Mouse (Mus musculus): ENCODE measurements around the gene Arhgef10l.

The Arhgef10l gene

DNA sequence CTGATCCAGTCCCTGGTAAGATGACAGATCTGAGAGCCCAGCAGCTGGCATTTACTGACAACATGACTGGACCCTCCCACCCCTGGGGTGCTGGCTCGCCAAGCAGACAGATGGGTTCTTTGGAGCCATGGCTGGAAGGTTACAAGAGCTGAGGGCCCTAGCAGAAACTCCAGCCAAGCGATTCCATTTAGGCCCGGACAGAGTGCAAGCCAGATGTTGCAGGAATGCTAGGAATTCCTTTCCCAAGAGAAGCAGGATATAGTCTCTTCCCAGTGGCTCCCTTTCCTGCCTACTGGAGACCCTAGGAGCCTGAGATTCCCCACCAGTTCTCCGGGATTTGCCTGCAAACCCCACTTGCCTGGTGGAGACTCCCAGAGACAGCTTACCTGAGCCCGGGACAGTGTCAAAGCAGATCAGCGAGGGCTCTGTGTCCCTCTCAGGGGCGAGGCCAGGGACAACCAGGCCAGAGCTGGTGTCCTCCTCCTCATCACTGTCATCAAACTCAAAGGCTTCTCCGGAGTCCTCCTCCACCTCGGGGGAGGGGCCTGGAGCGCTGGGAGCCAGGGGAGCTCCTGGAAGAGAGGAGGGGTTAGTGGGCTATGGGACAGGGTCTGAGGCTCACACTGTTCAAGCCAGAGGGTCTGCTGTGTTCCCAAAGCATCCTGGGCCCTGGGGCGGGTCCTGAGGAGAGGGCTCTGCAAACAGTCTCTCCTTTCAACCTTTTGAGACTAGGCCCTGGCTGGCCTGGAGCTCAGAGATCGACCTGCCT is 54.8 kb downstream of the Arhgef10l start:
- in situ Hi-C loops (cut with MboI, MseI), result no loop called here

- in situ Hi-C loops (cut with MboI, MseI), result no loop called here
Observed at GRCm38 (mm10) chr4:140608228-140608720, 57.5 kb downstream of the Arhgef10l start.

GRCm38 (mm10) chr4:140606779-140607178 is 59.0 kb downstream of the Arhgef10l start:
- in situ Hi-C loops (cut with MboI, MseI), result no loop called here

DNA sequence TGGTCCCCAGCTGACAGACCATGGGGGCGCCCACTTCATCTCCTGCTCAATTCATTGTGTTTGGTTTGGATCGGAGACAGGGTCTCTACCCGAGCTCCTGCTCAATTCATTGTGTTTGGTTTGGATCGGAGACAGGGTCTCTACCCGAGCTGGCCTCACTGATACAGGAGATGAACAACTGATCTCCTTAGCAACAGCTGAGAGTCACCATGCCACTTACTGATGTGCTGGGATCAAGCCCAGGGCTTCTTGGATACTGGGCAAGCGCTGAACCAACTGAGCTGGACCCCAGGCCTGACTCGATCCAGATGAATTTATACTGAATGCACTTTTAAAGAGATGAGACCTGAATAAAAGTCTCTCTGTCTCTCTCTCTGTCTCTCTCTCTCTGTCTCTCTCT is 59.6 kb downstream of the Arhgef10l start:
- in situ Hi-C loops (cut with MboI, MseI), result no loop called here

GRCm38 (mm10) chr4:140605790-140606189 is 60.0 kb downstream of the Arhgef10l start:
- in situ Hi-C loops (cut with MboI, MseI), result no loop called here

- in situ Hi-C loops (cut with MboI, MseI), result no loop called here
Observed at GRCm38 (mm10) chr4:140605247-140605646, 60.6 kb downstream of the Arhgef10l start.

DNA sequence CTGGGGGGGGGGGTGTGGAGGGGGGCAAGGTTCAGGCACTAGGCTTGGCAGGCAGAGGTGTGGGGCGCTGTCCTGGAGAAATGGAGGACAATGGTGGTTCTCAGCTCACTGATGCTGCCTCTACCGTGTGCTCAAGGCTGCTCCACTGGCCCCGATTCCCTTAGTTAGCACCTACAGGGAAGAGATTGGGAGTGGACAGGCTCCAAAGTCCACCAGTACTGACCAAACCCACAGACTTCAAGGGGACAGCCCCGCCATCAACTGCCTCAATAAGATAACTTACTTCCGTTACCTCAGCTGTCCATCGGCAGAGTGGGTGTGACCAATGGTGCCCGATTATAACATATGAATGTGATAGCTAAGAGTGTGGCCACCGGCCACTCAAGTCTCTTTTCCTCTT is 61.3 kb downstream of the Arhgef10l start:
- in situ Hi-C loops (cut with MboI, MseI), result no loop called here

DNA sequence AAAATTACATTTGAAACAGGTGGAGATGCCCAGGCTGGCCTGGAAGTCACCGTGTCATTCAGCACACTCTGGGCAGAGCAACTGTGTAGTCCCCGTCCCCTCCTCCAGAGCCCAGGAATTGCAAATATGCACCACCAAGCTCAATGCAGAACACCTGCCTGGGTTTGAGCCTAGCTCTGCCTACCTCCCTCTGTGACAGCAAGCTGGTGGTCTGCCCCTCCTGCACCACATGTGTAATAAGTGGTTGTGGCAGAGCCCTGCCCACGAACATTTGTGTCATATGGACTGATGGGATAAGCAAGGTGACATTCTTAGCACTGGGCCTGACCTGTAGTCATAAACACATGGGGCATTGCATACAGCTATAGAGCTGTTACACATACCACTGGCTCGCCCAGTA is 63.8 kb downstream of the Arhgef10l start:
- in situ Hi-C loops (cut with MboI, MseI), result no loop called here

GRCm38 (mm10) chr4:140601153-140601552 is 64.7 kb downstream of the Arhgef10l start:
- in situ Hi-C loops (cut with MboI, MseI), result no loop called here

GRCm38 (mm10) chr4:140598846-140599245 is 67.0 kb downstream of the Arhgef10l start:
- in situ Hi-C loops (cut with MboI, MseI), result no loop called here

- in situ Hi-C loops (cut with MboI, MseI), result no loop called here
Observed at GRCm38 (mm10) chr4:140597928-140598327, 67.9 kb downstream of the Arhgef10l start.

DNA sequence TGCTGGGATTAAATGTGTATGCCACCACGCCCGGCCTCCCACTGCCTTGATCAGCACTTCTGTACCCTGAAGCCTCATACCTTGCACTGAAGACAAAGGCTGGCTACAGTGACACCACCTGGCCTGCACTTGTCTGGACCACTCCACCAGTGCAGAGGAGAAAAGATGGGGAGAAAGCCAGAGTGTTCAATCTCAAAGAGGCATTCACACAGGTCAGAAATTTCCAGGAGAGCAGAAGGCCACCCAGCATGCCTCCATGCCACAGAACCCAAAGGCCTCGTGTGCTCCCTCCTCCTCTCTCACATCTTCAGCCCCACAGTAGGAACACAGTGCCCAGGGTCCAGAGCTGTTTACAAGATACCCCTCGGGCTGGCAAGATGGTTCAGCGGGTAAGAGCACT is 68.4 kb downstream of the Arhgef10l start:
- in situ Hi-C loops (cut with MboI, MseI), result no loop called here

GRCm38 (mm10) chr4:140593771-140594505 is 71.9 kb downstream of the Arhgef10l start:
- in situ Hi-C loops (cut with MboI, MseI), result loop anchor here (5.0 kb wide), 1 partner anchor 83 kb away; no protein-coding TSS in a partner anchor

GRCm38 (mm10) chr4:140592990-140593770 is 72.6 kb downstream of the Arhgef10l start:
- in situ Hi-C loops (cut with MboI, MseI), result loop anchor here (5.0 kb wide), 1 partner anchor 84 kb away; no protein-coding TSS in a partner anchor

DNA sequence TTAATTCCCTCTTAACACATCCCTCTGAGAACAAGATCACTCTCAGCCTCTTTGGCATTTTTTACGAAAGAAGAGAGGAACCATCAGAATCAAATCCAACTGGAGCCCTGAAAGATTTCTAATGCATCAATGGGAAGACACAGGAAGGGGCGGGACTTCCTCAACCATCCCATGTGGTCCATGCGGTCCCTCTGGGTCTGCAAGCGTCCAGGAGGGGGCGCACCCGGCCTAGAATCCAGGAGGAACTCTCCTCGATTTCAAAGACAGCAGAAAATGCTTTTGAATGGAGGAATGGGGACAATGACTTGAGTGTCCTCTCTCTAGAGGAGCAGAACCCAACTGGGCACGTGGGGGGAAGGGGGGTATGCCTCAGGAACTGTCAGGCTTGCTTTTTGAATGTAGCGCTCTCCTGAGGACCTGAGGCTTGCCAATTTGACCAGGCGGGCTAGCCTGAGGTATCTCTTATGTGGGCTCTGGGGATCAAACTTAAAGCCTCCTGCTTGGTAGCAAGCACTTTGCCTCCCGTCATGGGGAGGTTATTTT is 73.5 kb downstream of the Arhgef10l start:
- in situ Hi-C loops (cut with MboI, MseI), result loop anchor here (5.0 kb wide), 1 partner anchor 85 kb away; no protein-coding TSS in a partner anchor

DNA sequence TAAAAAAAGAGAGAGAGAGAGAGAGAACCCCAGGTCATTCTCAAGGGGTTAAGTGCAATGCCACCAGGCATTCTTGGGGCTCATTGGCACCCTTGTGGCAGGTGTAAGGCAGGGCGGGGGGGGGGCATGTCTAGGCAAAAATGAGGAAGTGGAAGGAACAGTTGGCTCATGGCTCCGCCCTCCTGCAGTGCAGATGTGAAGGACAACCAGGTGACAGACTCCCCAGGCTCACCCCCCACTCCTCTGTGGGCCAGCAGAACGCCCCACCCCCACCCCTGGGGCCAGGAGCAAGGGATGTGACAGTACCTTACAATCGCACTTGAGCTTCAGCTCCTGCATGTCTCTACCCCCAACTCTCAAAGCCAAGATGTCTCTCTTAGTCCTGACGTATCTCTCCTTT is 79.3 kb downstream of the Arhgef10l start:
- in situ Hi-C loops (cut with MboI, MseI), result no loop called here

DNA sequence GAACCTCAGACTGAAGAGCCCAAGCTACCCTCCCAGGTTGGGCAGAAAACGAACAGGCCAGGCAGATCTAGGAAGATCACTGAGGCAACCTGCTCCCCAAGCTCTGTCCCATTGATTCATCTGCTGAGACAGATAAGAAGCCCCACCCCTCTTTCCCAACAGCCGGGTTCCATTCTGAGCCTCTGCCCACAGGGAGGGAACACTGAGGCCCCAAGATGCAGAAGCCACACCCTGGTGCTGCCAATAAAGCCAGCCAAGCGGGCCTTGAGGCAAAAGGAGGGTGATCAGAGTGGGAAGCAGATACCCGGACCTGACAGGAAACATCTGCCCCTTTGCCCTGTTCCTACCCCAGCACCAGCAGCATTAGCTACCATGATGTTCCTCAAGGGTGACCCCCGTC is 81.6 kb downstream of the Arhgef10l start:
- in situ Hi-C loops (cut with MboI, MseI), result no loop called here

DNA sequence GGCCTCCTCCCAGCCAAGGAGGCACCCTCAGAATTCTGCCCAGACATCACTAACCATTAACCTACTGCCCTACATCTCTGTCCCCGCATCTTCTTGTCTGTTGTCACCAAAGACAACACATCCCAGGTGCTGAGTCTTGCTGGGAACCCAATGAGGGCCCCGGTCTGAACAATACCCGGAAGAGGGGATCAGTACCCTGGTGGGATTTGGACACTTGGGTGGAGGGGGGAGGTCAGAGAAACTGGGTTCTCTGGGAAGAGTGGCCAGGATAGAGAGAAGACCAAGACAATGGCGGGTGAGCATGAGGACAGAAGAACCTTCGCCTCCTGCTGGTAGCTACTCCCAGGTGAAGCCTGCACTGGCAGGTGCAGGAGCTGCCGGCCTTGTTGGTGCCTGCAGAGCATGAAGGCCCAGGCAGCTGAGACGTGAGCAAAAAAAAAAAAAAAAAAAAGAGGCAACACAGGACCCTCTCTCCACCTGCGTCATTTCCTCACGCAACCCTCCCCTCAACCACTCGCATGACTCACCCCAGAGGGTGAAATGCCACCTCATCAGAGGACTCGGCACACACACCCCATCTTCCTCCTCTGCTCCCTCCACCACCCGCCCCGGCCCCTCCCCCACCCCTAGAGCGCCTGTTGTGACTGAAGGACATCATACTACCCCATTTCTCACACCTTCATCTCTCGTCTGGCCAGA is 83.3 kb downstream of the Arhgef10l start:
- in situ Hi-C loops (cut with MboI, MseI), result no loop called here

DNA sequence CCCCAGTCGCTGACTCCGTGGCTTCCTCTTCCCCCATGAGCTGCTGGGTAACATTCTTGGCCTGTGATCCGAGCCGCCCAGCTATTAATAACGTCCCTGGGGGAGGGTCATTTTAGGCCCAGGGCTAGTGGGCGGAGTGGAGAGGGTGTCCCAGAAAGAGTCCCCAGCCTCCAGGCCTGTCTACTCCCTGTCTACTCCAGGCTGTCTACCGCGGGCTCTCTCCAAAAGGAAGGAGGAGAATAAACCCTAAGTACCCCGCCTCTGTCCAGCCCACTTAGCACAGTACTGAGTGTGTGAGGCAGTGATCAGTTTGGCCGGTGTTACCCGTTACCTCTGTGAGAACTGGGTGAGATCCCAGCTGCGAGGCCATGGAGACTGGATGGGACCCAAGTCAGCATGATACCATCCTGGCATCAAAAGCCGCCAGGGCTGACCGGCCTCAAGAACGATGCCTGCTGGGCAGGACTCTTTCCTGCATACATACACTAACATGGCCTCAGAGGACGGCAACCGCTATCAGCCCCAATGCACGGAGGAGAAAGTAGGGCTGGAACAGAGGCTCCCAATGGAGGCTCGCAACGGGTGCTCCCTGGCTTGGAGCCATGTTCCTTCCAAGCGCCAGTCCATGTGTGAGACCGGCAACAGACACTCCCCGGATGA is 84.0 kb downstream of the Arhgef10l start:
- in situ Hi-C loops (cut with MboI, MseI), result no loop called here

GRCm38 (mm10) chr4:140581341-140581729 is 84.5 kb downstream of the Arhgef10l start:
- in situ Hi-C loops (cut with MboI, MseI), result no loop called here
